Mouse (Mus musculus): ENCODE data around the gene Smad9. TPM values are rescaled to one million over a fixed set of nuclear protein-coding genes. Genes with fewer than 3 reads are reported as not detected.
A peak's percentile ranks its signal among the peaks of the same experiment; 100 is the strongest.

Smad9 gene
- total RNA-seq, 2 experiments from 2014 or later: 7.1 to 10.2 TPM

GRCm38 (mm10) chr3:54809111-54809510 is 53.7 kb downstream of the Smad9 start:
- no peak for DNase-seq

- DNase-seq: no peak
These were observed 56.2 kb downstream of the Smad9 start for GRCm38 (mm10) chr3:54811616-54812015.

GRCm38 (mm10) chr3:54813418-54813988 is 58.1 kb downstream of the Smad9 start:
- no peak for DNase-seq

GRCm38 (mm10) chr3:54814622-54815021 is 59.2 kb downstream of the Smad9 start:
- DNase-seq: no peak

GRCm38 (mm10) chr3:54815292-54815691 is 59.9 kb downstream of the Smad9 start:
- DNase-seq: peak; percentile 53

GRCm38 (mm10) chr3:54822526-54822925 is 67.1 kb downstream of the Smad9 start:
- no peak for DNase-seq

GRCm38 (mm10) chr3:54832491-54832890 is 77.1 kb downstream of the Smad9 start:
- DNase-seq: no peak

GRCm38 (mm10) chr3:54835421-54835820 is 80.0 kb downstream of the Smad9 start:
- DNase-seq: no peak

Other genes with a start within 250 kb of the Smad9 start
- 10 to 100 TPM; 41.0 to 57.6 TPM for gene Supt20, start 62.8 kb upstream of the Smad9 start, total RNA-seq (2021)
- not detected for gene Gm21958, start 41.2 kb upstream of the Smad9 start, total RNA-seq (2021)
- gene Exosc8, start 20.2 kb upstream of the Smad9 start, total RNA-seq (2021): 10 to 100 TPM; 41.0 to 44.4 TPM
- 10 to 100 TPM; 35.2 TPM for gene Alg5, start 20.0 kb upstream of the Smad9 start, total RNA-seq (2021)
- 10 to 100 TPM; 25.7 to 28.6 TPM for gene Rfxap, start 52.2 kb downstream of the Smad9 start, total RNA-seq (2021)
- gene Sertm1, start 160.3 kb downstream of the Smad9 start, total RNA-seq (2021): not detected